In genomic region chr6:83161921-83162641, GRCm38 (mm10) we compare ENCODE assay signal across 8 mouse cellular contexts. TPM values are rescaled to one million over a fixed set of nuclear protein-coding genes. Genes with fewer than 3 reads are reported as not detected.
DNase-seq lines count a peak whose midpoint lies in the region; ATAC-seq and TF ChIP-seq lines count a peak whose summit lies in the region.

No protein-coding gene starts in this region.

- H3K4me2 ChIP-seq in heart, embryonic 11.5 days, result peak overlapping the region; percentile 76
- H3K4me2 ChIP-seq in kidney, embryonic 15.5 days, result peak overlapping the region; percentile 85
- H3K4me2 ChIP-seq in stomach, postnatal 0 days (replicated peaks; ENCODE audit: low read depth), result peak overlapping the region; percentile 77

- DNase-seq in CD4-positive, CD25-positive, alpha-beta regulatory T cell, adult 2 months (ENCODE audit: low read depth, low spot score), result peak; percentile 27
- DNase-seq in cerebellum, adult 9-10 months, result peak; percentile 58
- DNase-seq in lung, postnatal 10 days, result peak; percentile 66
- DNase-seq in stomach, postnatal 0 days (ENCODE audit: low spot score), result peak; percentile 62
- no peak for DNase-seq in left cerebral cortex, adult 18-20 months (ENCODE audit: low spot score in 2 of 2)

- no peaks in the 10 kb centered on the region for H3K36me3 ChIP-seq in heart, embryonic 11.5 days (ENCODE audit: control insufficient read depth, insufficient read depth, low read length)
- no peaks in the 10 kb centered on the region for H3K36me3 ChIP-seq in kidney, embryonic 15.5 days
- no peaks in the 10 kb centered on the region for H3K36me3 ChIP-seq in stomach, postnatal 0 days (ENCODE audit: control insufficient read depth, insufficient read depth, low read length)

- no peaks in the 10 kb centered on the region for H3K9me3 ChIP-seq in heart, embryonic 11.5 days (replicated peaks; ENCODE audit: control insufficient read depth, low read length)
- no peaks in the 10 kb centered on the region for H3K9me3 ChIP-seq in kidney, embryonic 15.5 days (replicated peaks)
- H3K9me3 ChIP-seq in stomach, postnatal 0 days (ENCODE audit: control insufficient read depth, low read length), result no peaks in the 10 kb centered on the region

- H3K9ac ChIP-seq in heart, embryonic 11.5 days (ENCODE audit: low read depth, low read length), result peak overlapping the region; percentile 58
- peak overlapping the region; percentile 43 for H3K9ac ChIP-seq in kidney, embryonic 15.5 days
- peak overlapping the region; percentile 60 for H3K9ac ChIP-seq in stomach, postnatal 0 days (ENCODE audit: low read length)

- peaks cover 20% of the 10 kb centered on the region for H3K4me1 ChIP-seq in heart, embryonic 11.5 days (ENCODE audit: control insufficient read depth, insufficient read depth, low read length)
- H3K4me1 ChIP-seq in kidney, embryonic 15.5 days, result peaks cover 37% of the 10 kb centered on the region
- peaks cover 5% of the 10 kb centered on the region for H3K4me1 ChIP-seq in stomach, postnatal 0 days (replicated peaks; ENCODE audit: control insufficient read depth, insufficient read depth)

- no peak overlapping the region for H3K27ac ChIP-seq in heart, embryonic 11.5 days (ENCODE audit: low read depth, low read length)
- H3K27ac ChIP-seq in kidney, embryonic 15.5 days, result no peak overlapping the region
- no peak overlapping the region for H3K27ac ChIP-seq in stomach, postnatal 0 days (replicated peaks)

- H3K27me3 ChIP-seq in heart, embryonic 11.5 days (ENCODE audit: control insufficient read depth, insufficient read depth, low read length), result peaks cover 29% of the 10 kb centered on the region
- peaks cover 34% of the 10 kb centered on the region for H3K27me3 ChIP-seq in kidney, embryonic 15.5 days
- peaks cover 12% of the 10 kb centered on the region; the same call in 1 of the 2 replicates for H3K27me3 ChIP-seq in stomach, postnatal 0 days (ENCODE audit: control insufficient read depth, insufficient read depth, low read length)

- H3K4me3 ChIP-seq in heart, embryonic 11.5 days (ENCODE audit: low read depth, low read length), result peak overlapping the region; percentile 43
- peak overlapping the region; percentile 45 for H3K4me3 ChIP-seq in kidney, embryonic 15.5 days (replicated peaks)
- H3K4me3 ChIP-seq in stomach, postnatal 0 days (ENCODE audit: low read depth, low read length), result peak overlapping the region; percentile 50

- ATAC-seq in CD4-positive, CD25-positive, alpha-beta regulatory T cell, adult 4 months, result no peak
- ATAC-seq in heart, embryonic 11.5 days (replicated peaks; ENCODE audit: insufficient number of reproducible peaks, low FRiP score, low TSS enrichment), result no peak
- ATAC-seq in kidney, embryonic 15.5 days (replicated peaks; ENCODE audit: low FRiP score), result peak; percentile 15; the same call in 1 of the 2 replicates
- ATAC-seq in stomach, postnatal 0 days (ENCODE audit: low FRiP score, low TSS enrichment), result peak; percentile 6; the same call in 1 of the 2 replicates

- WGBS in heart, embryonic 11.5 days (ENCODE audit: insufficient replicate concordance), result under 1% methylated on average over 49 of the region's 49 CpGs
- WGBS in kidney, embryonic 15.5 days, result under 1% methylated on average over 49 of the region's 49 CpGs
- WGBS in stomach, postnatal 0 days, result under 1% methylated on average over 49 of the region's 49 CpGs

- TF ChIP-seq EP300 in stomach, postnatal 0 days (optimal IDR thresholded peaks at IDR 0.05), result no peak

- TF ChIP-seq CTCF in stomach, postnatal 0 days (IDR thresholded peaks at IDR 0.05; ENCODE audit: low read depth), result no peak

RNA-seq across cellular contexts. Expression of gene Dctn1, which starts 3.6 kb away (rescaled TPM):
- polyA plus RNA-seq in CD4-positive, CD25-positive, alpha-beta regulatory T cell, adult 4 months (2017; shearing (Covaris generic)), result 10 to 100 TPM; 14.7 to 18.2 TPM
- 49.7 and 61.1 TPM in 2 replicates for polyA plus RNA-seq in heart, embryonic 11.5 days (2014; fragmentation: Nextera tagmentation; extraction: Ambion mirVana)
- polyA plus RNA-seq in kidney, embryonic 15.5 days (2015; fragmentation: Nextera tagmentation; extraction: Ambion mirVana), result 89.2 and 93.9 TPM in 2 replicates
- polyA plus RNA-seq in stomach, postnatal 0 days (2015; fragmentation: Nextera tagmentation; extraction: Ambion mirVana), result 42.9 and 43.5 TPM in 2 replicates
- 100 to 1,000 TPM; 369 to 374 TPM for total RNA-seq in left cerebral cortex, adult 18-20 months (2021)

RNA-seq across cellular contexts. Expression of gene 1700003E16Rik, which starts 5.9 kb away (rescaled TPM):
- polyA plus RNA-seq in CD4-positive, CD25-positive, alpha-beta regulatory T cell, adult 4 months (2017; shearing (Covaris generic)), result not detected
- polyA plus RNA-seq in heart, embryonic 11.5 days (2014; fragmentation: Nextera tagmentation; extraction: Ambion mirVana), result 0.14 and 0.27 TPM in 2 replicates
- polyA plus RNA-seq in kidney, embryonic 15.5 days (2015; fragmentation: Nextera tagmentation; extraction: Ambion mirVana), result 1.6 and 2.4 TPM in 2 replicates
- 1.1 TPM in 2 replicates for polyA plus RNA-seq in stomach, postnatal 0 days (2015; fragmentation: Nextera tagmentation; extraction: Ambion mirVana)
- total RNA-seq in left cerebral cortex, adult 18-20 months (2021), result 10 to 100 TPM; 33.9 to 35.7 TPM

RNA-seq across cellular contexts. Expression of gene Wdr54, which starts 5.9 kb away (rescaled TPM):
- 1 to 10 TPM in 1 of 2 experiments, not detected in 1; 2.1 TPM for polyA plus RNA-seq in CD4-positive, CD25-positive, alpha-beta regulatory T cell, adult 4 months (2017; shearing (Covaris generic))
- 4.5 and 6.9 TPM in 2 replicates for polyA plus RNA-seq in heart, embryonic 11.5 days (2014; fragmentation: Nextera tagmentation; extraction: Ambion mirVana)
- 6.6 and 8.3 TPM in 2 replicates for polyA plus RNA-seq in kidney, embryonic 15.5 days (2015; fragmentation: Nextera tagmentation; extraction: Ambion mirVana)
- polyA plus RNA-seq in stomach, postnatal 0 days (2015; fragmentation: Nextera tagmentation; extraction: Ambion mirVana), result 1.6 and 1.7 TPM in 2 replicates
- total RNA-seq in left cerebral cortex, adult 18-20 months (2021), result 10 to 100 TPM; 33.0 to 33.3 TPM

RNA-seq across cellular contexts. Expression of gene Rtkn, which starts 26.8 kb away (rescaled TPM):
- polyA plus RNA-seq in CD4-positive, CD25-positive, alpha-beta regulatory T cell, adult 4 months (2017; shearing (Covaris generic)), result under 1 TPM in 1 of 2 experiments, not detected in 1; 0.49 TPM
- 10.8 and 12.4 TPM in 2 replicates for polyA plus RNA-seq in heart, embryonic 11.5 days (2014; fragmentation: Nextera tagmentation; extraction: Ambion mirVana)
- polyA plus RNA-seq in kidney, embryonic 15.5 days (2015; fragmentation: Nextera tagmentation; extraction: Ambion mirVana), result 31.5 and 33.7 TPM in 2 replicates
- polyA plus RNA-seq in stomach, postnatal 0 days (2015; fragmentation: Nextera tagmentation; extraction: Ambion mirVana), result 18.5 and 20.4 TPM in 2 replicates
- 10 to 100 TPM; 88.3 to 88.8 TPM for total RNA-seq in left cerebral cortex, adult 18-20 months (2021)

RNA-seq across cellular contexts. Expression of gene Ino80b, which starts 36.9 kb away (rescaled TPM):
- 1 to 10 TPM in 1 of 2 experiments, under 1 TPM in 1; 0.56 to 3.3 TPM for polyA plus RNA-seq in CD4-positive, CD25-positive, alpha-beta regulatory T cell, adult 4 months (2017; shearing (Covaris generic))
- 11.1 and 12.2 TPM in 2 replicates for polyA plus RNA-seq in heart, embryonic 11.5 days (2014; fragmentation: Nextera tagmentation; extraction: Ambion mirVana)
- polyA plus RNA-seq in kidney, embryonic 15.5 days (2015; fragmentation: Nextera tagmentation; extraction: Ambion mirVana), result 15.9 and 17.1 TPM in 2 replicates
- 7.7 and 9.4 TPM in 2 replicates for polyA plus RNA-seq in stomach, postnatal 0 days (2015; fragmentation: Nextera tagmentation; extraction: Ambion mirVana)
- total RNA-seq in left cerebral cortex, adult 18-20 months (2021), result 10 to 100 TPM; 23.1 to 26.3 TPM

Comparison
In these comparisons a context has a peak if more than half of its experiments do, and no peak if none do; other contexts are left out.
1. DNase-seq: peak in CD4-positive, CD25-positive, alpha-beta regulatory T cell, adult 2 months (single experiment), cerebellum, adult 9-10 months (single experiment), lung, postnatal 10 days (single experiment) and stomach, postnatal 0 days (single experiment); none in left cerebral cortex, adult 18-20 months (0 of 2).
2. ATAC-seq: peak in kidney, embryonic 15.5 days (single experiment) and stomach, postnatal 0 days (single experiment); none in CD4-positive, CD25-positive, alpha-beta regulatory T cell, adult 4 months (single experiment) and heart, embryonic 11.5 days (single experiment).
3. Peak in every context shown above with its lines, with median percentiles within 50 percentile points of each other: H3K4me2 ChIP-seq, H3K4me3 ChIP-seq and H3K9ac ChIP-seq.